Mouse (Mus musculus): ENCODE measurements around the gene Hps6. TPM values are rescaled to one million over a fixed set of nuclear protein-coding genes. Genes with fewer than 3 reads are reported as not detected.
A peak's percentile ranks its signal among the peaks of the same experiment; 100 is the strongest.
"Not testable (repeated sequence)": the region's sequence is repeated elsewhere in the genome, so short reads cannot be mapped to it uniquely, and the experiment has no call there.

The Hps6 gene
- polyA plus RNA-seq (2012; rRNA removed), result 7.4 and 8.8 TPM in 2 replicates

GRCm38 (mm10) chr19:46003371-46004226, at the start of gene Hps6:
Gene Hps6, plus strand, starts transcription at chr19:46003508.
- peaks cover 20% of the 10 kb centered on the region for H3K4me1 ChIP-seq (ENCODE audit: control insufficient read depth, insufficient read depth, insufficient read length)
- H3K36me3 ChIP-seq (ENCODE audit: control insufficient read depth, insufficient read depth, low read length), result peaks cover 3% of the 10 kb centered on the region; the same call in 1 of the 2 replicates
- WGBS, result 1% methylated on average over 69 of the region's 70 CpGs
- DNase-seq (ENCODE audit: low read depth in 1 of 2, low spot score in 2 of 2), result peak; percentile 59 to 90
- peak within 1 kb of the TSS; percentile 61 for H3K27ac ChIP-seq (ENCODE audit: insufficient read depth, low read length)
- TF ChIP-seq CTCF (IDR thresholded peaks at IDR 0.05; ENCODE audit: extremely low read depth, insufficient read depth, insufficient read length, insufficient replicate concordance) (no peak), POLR2A (IDR thresholded peaks at IDR 0.05; ENCODE audit: low read depth, low read length) (peak; percentile 78)
- H3K27me3 ChIP-seq (ENCODE audit: control insufficient read depth, insufficient read depth, low read length), result no peaks in the 10 kb centered on the region
- peak within 1 kb of the TSS; percentile 78 for H3K4me3 ChIP-seq (ENCODE audit: extremely low read depth, insufficient read depth, insufficient read length)

DNA sequence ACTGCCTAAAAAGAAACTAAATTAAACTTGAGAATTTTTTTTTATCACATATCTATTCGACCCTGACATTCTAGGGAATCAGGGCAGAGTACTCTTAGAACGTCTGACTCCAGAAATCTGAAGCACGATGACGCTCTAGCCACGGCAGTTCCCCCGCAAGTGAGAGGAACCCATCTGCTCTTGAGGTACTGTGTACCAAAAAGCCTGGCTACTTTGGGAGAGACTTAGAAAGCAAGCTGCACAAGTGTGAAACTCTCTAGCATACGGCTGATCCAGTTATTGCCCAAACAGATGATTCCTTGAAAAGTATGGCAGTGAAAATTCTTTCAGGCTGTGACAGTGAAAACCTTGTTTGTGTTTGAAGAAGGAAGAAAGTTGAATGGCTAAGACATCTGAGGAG, 46.6 kb upstream of the Hps6 start:
- Histone ChIP-seq H3K4me1 (ENCODE audit: control insufficient read depth, insufficient read depth, insufficient read length) (no peaks in the 10 kb centered on the region), H3K4me3 (ENCODE audit: extremely low read depth, insufficient read depth, insufficient read length) (no peak overlapping the region), H3K27me3 (ENCODE audit: control insufficient read depth, insufficient read depth, low read length) (no peaks in the 10 kb centered on the region), H3K36me3 (ENCODE audit: control insufficient read depth, insufficient read depth, low read length) (peaks cover 8% of the 10 kb centered on the region), H3K27ac (ENCODE audit: insufficient read depth, low read length) (no peak overlapping the region)
- WGBS, result 92% methylated on average over 7 of the region's 7 CpGs
- no peak for DNase-seq (ENCODE audit: low read depth in 1 of 2, low spot score in 2 of 2)
- no peak for TF ChIP-seq POLR2A (IDR thresholded peaks at IDR 0.05; ENCODE audit: low read depth, low read length)
- no peak for TF ChIP-seq CTCF (IDR thresholded peaks at IDR 0.05; ENCODE audit: extremely low read depth, insufficient read depth, insufficient read length, insufficient replicate concordance)

DNA sequence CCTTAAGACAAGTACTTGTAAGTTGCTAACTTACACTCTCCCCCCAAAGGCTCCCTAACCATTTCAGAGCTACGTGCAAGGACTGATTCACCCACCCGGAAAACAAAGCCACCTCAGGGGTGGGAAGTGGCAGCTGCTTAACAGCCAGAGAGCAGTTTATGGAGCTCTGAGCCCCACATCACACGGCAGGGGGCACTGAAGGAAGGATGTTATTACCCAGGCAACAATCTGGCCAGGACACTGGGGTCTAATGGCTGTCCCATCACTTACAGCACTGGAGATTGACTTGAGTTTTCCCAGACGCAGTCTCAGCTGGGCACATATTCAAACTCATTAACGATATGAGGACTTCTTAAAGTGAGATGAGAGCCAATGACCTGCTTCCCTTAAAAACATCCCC, 42.5 kb upstream of the Hps6 start:
- H3K27ac ChIP-seq (ENCODE audit: insufficient read depth, low read length), result no peak overlapping the region
- no peak overlapping the region for H3K4me3 ChIP-seq (ENCODE audit: extremely low read depth, insufficient read depth, insufficient read length)
- peaks cover 15% of the 10 kb centered on the region for H3K36me3 ChIP-seq (ENCODE audit: control insufficient read depth, insufficient read depth, low read length)
- 84% methylated on average over 5 of the region's 5 CpGs for WGBS
- H3K27me3 ChIP-seq (ENCODE audit: control insufficient read depth, insufficient read depth, low read length), result no peaks in the 10 kb centered on the region
- TF ChIP-seq POLR2A (IDR thresholded peaks at IDR 0.05; ENCODE audit: low read depth, low read length) (no peak), CTCF (IDR thresholded peaks at IDR 0.05; ENCODE audit: extremely low read depth, insufficient read depth, insufficient read length, insufficient replicate concordance) (no peak)
- H3K4me1 ChIP-seq (ENCODE audit: control insufficient read depth, insufficient read depth, insufficient read length), result no peaks in the 10 kb centered on the region
- no peak for DNase-seq (ENCODE audit: low read depth in 1 of 2, low spot score in 2 of 2)

- Histone ChIP-seq H3K4me3 (ENCODE audit: extremely low read depth, insufficient read depth, insufficient read length) (no peak overlapping the region), H3K36me3 (ENCODE audit: control insufficient read depth, insufficient read depth, low read length) (peaks cover 2% of the 10 kb centered on the region; the same call in 1 of the 2 replicates), H3K4me1 (ENCODE audit: control insufficient read depth, insufficient read depth, insufficient read length) (peaks cover 5% of the 10 kb centered on the region; the same call in 1 of the 2 replicates), H3K27ac (ENCODE audit: insufficient read depth, low read length) (peak overlapping the region; percentile 64), H3K27me3 (ENCODE audit: control insufficient read depth, insufficient read depth, low read length) (no peaks in the 10 kb centered on the region)
- DNase-seq (ENCODE audit: low read depth in 1 of 2, low spot score in 2 of 2), result no peak
- TF ChIP-seq CTCF (IDR thresholded peaks at IDR 0.05; ENCODE audit: extremely low read depth, insufficient read depth, insufficient read length, insufficient replicate concordance) (no peak), POLR2A (IDR thresholded peaks at IDR 0.05; ENCODE audit: low read depth, low read length) (no peak)
Measured at GRCm38 (mm10) chr19:45984379-45984778, 18.9 kb upstream of the Hps6 start.

GRCm38 (mm10) chr19:45988238-45988637, 15.1 kb upstream of the Hps6 start:
- H3K4me3 ChIP-seq (ENCODE audit: extremely low read depth, insufficient read depth, insufficient read length), result no peak overlapping the region
- no peak for TF ChIP-seq POLR2A (IDR thresholded peaks at IDR 0.05; ENCODE audit: low read depth, low read length)
- 92% methylated on average over 3 of the region's 3 CpGs for WGBS
- H3K27ac ChIP-seq (ENCODE audit: insufficient read depth, low read length), result no peak overlapping the region
- H3K27me3 ChIP-seq (ENCODE audit: control insufficient read depth, insufficient read depth, low read length), result no peaks in the 10 kb centered on the region
- H3K36me3 ChIP-seq (ENCODE audit: control insufficient read depth, insufficient read depth, low read length), result peaks cover 2% of the 10 kb centered on the region; the same call in 1 of the 2 replicates
- H3K4me1 ChIP-seq (ENCODE audit: control insufficient read depth, insufficient read depth, insufficient read length), result peaks cover 5% of the 10 kb centered on the region; the same call in 1 of the 2 replicates
- DNase-seq (ENCODE audit: low read depth in 1 of 2, low spot score in 2 of 2), result no peak

GRCm38 (mm10) chr19:45991171-45991570, 12.1 kb upstream of the Hps6 start:
- no peak overlapping the region for H3K27ac ChIP-seq (ENCODE audit: insufficient read depth, low read length)
- TF ChIP-seq CTCF (IDR thresholded peaks at IDR 0.05; ENCODE audit: extremely low read depth, insufficient read depth, insufficient read length, insufficient replicate concordance) (no peak), POLR2A (IDR thresholded peaks at IDR 0.05; ENCODE audit: low read depth, low read length) (no peak)
- WGBS, result 94% methylated on average over 3 of the region's 3 CpGs

DNA sequence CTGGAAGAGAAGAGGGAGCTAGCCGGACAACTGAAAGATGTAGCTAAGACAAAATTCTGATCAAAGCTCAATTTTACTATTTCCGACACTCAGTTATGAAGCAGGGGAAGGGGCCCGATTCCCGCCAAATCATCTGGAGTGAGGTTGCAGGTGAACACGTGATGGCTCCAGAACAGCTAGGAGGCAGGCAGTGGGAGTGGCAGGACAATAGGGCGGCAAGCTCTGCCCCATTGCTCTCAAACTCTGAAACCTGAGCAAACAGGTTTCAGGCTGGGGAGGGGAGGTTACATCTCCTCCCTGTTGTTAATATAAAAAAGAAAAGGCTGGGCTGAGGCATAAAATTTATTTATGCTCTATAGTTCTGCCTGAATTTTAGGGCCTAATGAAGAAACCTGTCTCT, 9.9 kb upstream of the Hps6 start:
- 96% methylated on average over 6 of the region's 6 CpGs for WGBS
- not testable (repeated sequence) for H3K4me3 ChIP-seq (ENCODE audit: extremely low read depth, insufficient read depth, insufficient read length); H3K27me3 ChIP-seq (ENCODE audit: control insufficient read depth, insufficient read depth, low read length); H3K4me1 ChIP-seq (ENCODE audit: control insufficient read depth, insufficient read depth, insufficient read length); H3K36me3 ChIP-seq (ENCODE audit: control insufficient read depth, insufficient read depth, low read length); DNase-seq (ENCODE audit: low read depth in 1 of 2, low spot score in 2 of 2); H3K27ac ChIP-seq (ENCODE audit: insufficient read depth, low read length)

More at GRCm38 (mm10) chr19:45991171-45991570, 12.1 kb upstream of the Hps6 start:
- DNase-seq (ENCODE audit: low read depth in 1 of 2, low spot score in 2 of 2), result no peak
- Histone ChIP-seq H3K4me1 (ENCODE audit: control insufficient read depth, insufficient read depth, insufficient read length) (no peaks in the 10 kb centered on the region), H3K4me3 (ENCODE audit: extremely low read depth, insufficient read depth, insufficient read length) (no peak overlapping the region), H3K27me3 (ENCODE audit: control insufficient read depth, insufficient read depth, low read length) (no peaks in the 10 kb centered on the region), H3K36me3 (ENCODE audit: control insufficient read depth, insufficient read depth, low read length) (peaks cover 2% of the 10 kb centered on the region; the same call in 1 of the 2 replicates)

Data from spleen, adult 2 months (tissue).